Mouse (Mus musculus): ENCODE measurements around the gene Ankrd13c. TPM values are rescaled to one million over a fixed set of nuclear protein-coding genes. Genes with fewer than 3 reads are reported as not detected.
A peak's percentile ranks its signal among the peaks of the same experiment; 100 is the strongest.

Gene Ankrd13c
- total RNA-seq (2018; cell fraction: chromatin; rRNA removed): 100 to 1,000 TPM in 14 of 26 experiments, 10 to 100 TPM in 12; 64.5 to 121 (median 102) TPM
- total RNA-seq (2018; cell fraction: cytosol; rRNA removed): 10 to 100 TPM; 28.5 to 43.8 (median 34.1) TPM
- 10 to 100 TPM; 36.0 to 94.8 (median 47.9) TPM for total RNA-seq (2018; cell fraction: nucleus; rRNA removed)
- polyA plus RNA-seq (2018): 21.4 to 42.3 TPM (median 29.9 TPM) in 3 replicates

DNA sequence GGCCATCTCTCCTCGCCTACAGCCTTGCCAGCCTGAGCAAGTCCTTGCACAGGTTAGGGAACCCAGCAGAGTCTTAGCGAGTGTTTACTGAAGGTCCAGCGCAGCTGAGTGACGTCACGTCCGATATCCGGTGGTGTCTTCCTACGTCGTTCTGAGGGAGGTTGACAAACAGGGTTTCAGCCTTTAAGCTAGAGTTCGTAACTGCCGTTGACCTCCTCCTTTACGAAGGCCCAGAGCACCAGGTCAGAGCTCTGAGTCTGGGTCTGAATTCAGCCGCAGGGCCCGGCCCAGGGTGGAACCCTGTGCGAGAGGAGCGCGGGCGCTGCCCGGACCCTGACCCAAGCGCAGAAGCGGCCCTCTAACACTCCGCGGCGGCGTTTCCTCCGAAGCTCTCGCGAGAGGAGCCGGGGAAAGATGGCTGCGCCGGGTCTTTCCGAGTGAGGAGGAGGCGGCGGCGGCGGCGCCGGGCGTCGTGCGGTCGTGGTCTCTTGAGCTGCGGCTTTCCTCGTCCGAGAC is at the start of gene Ankrd13c:
Gene Ankrd13c, plus strand, starts transcription at position 397 of the 516 bp plus-strand sequence.
- H3K36me3 ChIP-seq (ENCODE audit: inconsistent target): no peaks in the 10 kb centered on the region
- peaks cover 43% of the 10 kb centered on the region for H3K79me2 ChIP-seq (ENCODE audit: inconsistent target)
- under 1% methylated on average over 45 of the region's 45 CpGs for WGBS (ENCODE audit: missing documents)
- H3K4me3 ChIP-seq (ENCODE audit: inconsistent target): peak within 1 kb of the TSS; percentile 76
- peak within 1 kb of the TSS; percentile 76 for H3K27ac ChIP-seq

- WGBS (ENCODE audit: missing documents): 78% methylated on average over 3 of the region's 3 CpGs
- H3K27ac ChIP-seq: no peak overlapping the region
These were observed 49.4 kb upstream of the Ankrd13c start for GRCm38 (mm10) chr3:157897645-157898044.

GRCm38 (mm10) chr3:157899986-157900385 is 47.1 kb upstream of the Ankrd13c start:
- 100% methylated on average over 1 of the region's 1 CpGs for WGBS (ENCODE audit: missing documents)
- Histone ChIP-seq H3K79me2 (ENCODE audit: inconsistent target) (no peaks in the 10 kb centered on the region), H3K4me3 (ENCODE audit: inconsistent target) (no peak overlapping the region), H3K36me3 (ENCODE audit: inconsistent target) (no peaks in the 10 kb centered on the region), H3K27ac (no peak overlapping the region)

More at GRCm38 (mm10) chr3:157897645-157898044, 49.4 kb upstream of the Ankrd13c start:
- no peaks in the 10 kb centered on the region for H3K79me2 ChIP-seq (ENCODE audit: inconsistent target)
- H3K36me3 ChIP-seq (ENCODE audit: inconsistent target): no peaks in the 10 kb centered on the region
- no peak overlapping the region for H3K4me3 ChIP-seq (ENCODE audit: inconsistent target)

- WGBS (ENCODE audit: missing documents): 84% methylated on average over 5 of the region's 5 CpGs
- Histone ChIP-seq H3K79me2 (ENCODE audit: inconsistent target) (no peaks in the 10 kb centered on the region), H3K4me3 (ENCODE audit: inconsistent target) (no peak overlapping the region), H3K27ac (no peak overlapping the region), H3K36me3 (ENCODE audit: inconsistent target) (no peaks in the 10 kb centered on the region)
These were observed 45.3 kb upstream of the Ankrd13c start for GRCm38 (mm10) chr3:157901721-157902120.

- no peaks in the 10 kb centered on the region for H3K36me3 ChIP-seq (ENCODE audit: inconsistent target)
- H3K27ac ChIP-seq: no peak overlapping the region
- WGBS (ENCODE audit: missing documents): 82% methylated on average over 3 of the region's 3 CpGs
- H3K79me2 ChIP-seq (ENCODE audit: inconsistent target): no peaks in the 10 kb centered on the region
- H3K4me3 ChIP-seq (ENCODE audit: inconsistent target): no peak overlapping the region
These were observed 38.9 kb upstream of the Ankrd13c start for GRCm38 (mm10) chr3:157908166-157908565.

- Histone ChIP-seq H3K79me2 (ENCODE audit: inconsistent target) (no peaks in the 10 kb centered on the region), H3K27ac (no peak overlapping the region), H3K4me3 (ENCODE audit: inconsistent target) (no peak overlapping the region), H3K36me3 (ENCODE audit: inconsistent target) (no peaks in the 10 kb centered on the region)
- WGBS (ENCODE audit: missing documents): 70% methylated on average over 3 of the region's 3 CpGs
These were observed 36.8 kb upstream of the Ankrd13c start for GRCm38 (mm10) chr3:157910262-157910661.

GRCm38 (mm10) chr3:157912155-157912554 is 34.9 kb upstream of the Ankrd13c start:
- Histone ChIP-seq H3K4me3 (ENCODE audit: inconsistent target) (no peak overlapping the region), H3K36me3 (ENCODE audit: inconsistent target) (no peaks in the 10 kb centered on the region), H3K79me2 (ENCODE audit: inconsistent target) (no peaks in the 10 kb centered on the region), H3K27ac (no peak overlapping the region)
- 88% methylated on average over 2 of the region's 2 CpGs for WGBS (ENCODE audit: missing documents)

GRCm38 (mm10) chr3:157916336-157916735 is 30.7 kb upstream of the Ankrd13c start:
- Histone ChIP-seq H3K27ac (no peak overlapping the region), H3K79me2 (ENCODE audit: inconsistent target) (no peaks in the 10 kb centered on the region), H3K4me3 (ENCODE audit: inconsistent target) (no peak overlapping the region), H3K36me3 (ENCODE audit: inconsistent target) (no peaks in the 10 kb centered on the region)
- 80% methylated on average over 4 of the region's 4 CpGs for WGBS (ENCODE audit: missing documents)

GRCm38 (mm10) chr3:157921376-157921775 is 25.7 kb upstream of the Ankrd13c start:
- H3K79me2 ChIP-seq (ENCODE audit: inconsistent target): no peaks in the 10 kb centered on the region
- H3K36me3 ChIP-seq (ENCODE audit: inconsistent target): no peaks in the 10 kb centered on the region
- no peak overlapping the region for H3K27ac ChIP-seq
- 84% methylated on average over 2 of the region's 2 CpGs for WGBS (ENCODE audit: missing documents)
- no peak overlapping the region for H3K4me3 ChIP-seq (ENCODE audit: inconsistent target)

- no peak overlapping the region for H3K27ac ChIP-seq
- 94% methylated on average over 3 of the region's 3 CpGs for WGBS (ENCODE audit: missing documents)
- H3K79me2 ChIP-seq (ENCODE audit: inconsistent target): no peaks in the 10 kb centered on the region
- H3K36me3 ChIP-seq (ENCODE audit: inconsistent target): no peaks in the 10 kb centered on the region
- no peak overlapping the region for H3K4me3 ChIP-seq (ENCODE audit: inconsistent target)
These were observed 23.7 kb upstream of the Ankrd13c start for GRCm38 (mm10) chr3:157923268-157923835.

- no peaks in the 10 kb centered on the region for H3K79me2 ChIP-seq (ENCODE audit: inconsistent target)
- H3K36me3 ChIP-seq (ENCODE audit: inconsistent target): no peaks in the 10 kb centered on the region
- peak within 1 kb of the TSS; percentile 16; the same call in 1 of the 2 replicates for H3K4me3 ChIP-seq (ENCODE audit: inconsistent target)
- H3K27ac ChIP-seq: no peak within 1 kb of the TSS
- WGBS (ENCODE audit: missing documents): 2% methylated on average over 27 of the region's 30 CpGs
These were observed 22.2 kb upstream of the Ankrd13c start, which contains the start of gene Cth for GRCm38 (mm10) chr3:157924692-157925328. TSS of gene Cth (minus strand) at chr3:157925077.

- Histone ChIP-seq H3K27ac (no peak overlapping the region), H3K4me3 (ENCODE audit: inconsistent target) (no peak overlapping the region), H3K36me3 (ENCODE audit: inconsistent target) (no peaks in the 10 kb centered on the region), H3K79me2 (ENCODE audit: inconsistent target) (no peaks in the 10 kb centered on the region)
- 94% methylated on average over 13 of the region's 14 CpGs for WGBS (ENCODE audit: missing documents)
These were observed 21.1 kb upstream of the Ankrd13c start for GRCm38 (mm10) chr3:157925706-157926510.

DNA sequence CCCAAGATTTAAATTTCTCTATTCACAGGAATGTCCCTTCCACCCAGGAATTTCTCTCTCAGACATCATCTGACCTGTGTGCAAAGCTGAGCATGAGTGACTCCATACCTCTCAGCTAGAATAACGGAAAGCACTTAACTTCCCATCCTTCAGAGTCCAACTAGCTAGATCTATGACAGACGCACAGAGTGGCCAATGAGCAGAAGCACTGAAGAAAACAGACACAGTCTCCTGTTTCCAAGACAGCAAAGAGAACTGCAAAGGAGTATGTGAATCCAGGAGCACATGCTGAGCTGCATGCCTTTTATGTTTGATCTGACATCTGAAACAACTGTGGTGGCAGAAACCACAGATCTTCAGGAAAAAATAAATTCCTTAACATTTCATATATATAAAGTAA is 20.3 kb upstream of the Ankrd13c start:
- no peaks in the 10 kb centered on the region for H3K79me2 ChIP-seq (ENCODE audit: inconsistent target)
- no peak overlapping the region for H3K27ac ChIP-seq
- 65% methylated on average over 2 of the region's 2 CpGs for WGBS (ENCODE audit: missing documents)
- H3K36me3 ChIP-seq (ENCODE audit: inconsistent target): no peaks in the 10 kb centered on the region
- H3K4me3 ChIP-seq (ENCODE audit: inconsistent target): no peak overlapping the region

- WGBS (ENCODE audit: missing documents): 84% methylated on average over 2 of the region's 2 CpGs
- H3K4me3 ChIP-seq (ENCODE audit: inconsistent target): no peak overlapping the region
- H3K79me2 ChIP-seq (ENCODE audit: inconsistent target): no peaks in the 10 kb centered on the region
- H3K27ac ChIP-seq: no peak overlapping the region
- H3K36me3 ChIP-seq (ENCODE audit: inconsistent target): no peaks in the 10 kb centered on the region
These were observed 18.3 kb upstream of the Ankrd13c start for GRCm38 (mm10) chr3:157928731-157929130.
